Mouse (Mus musculus): ENCODE data around the gene Spg11. TPM values are rescaled to one million over a fixed set of nuclear protein-coding genes. Genes with fewer than 3 reads are reported as not detected.

Gene Spg11
- polyA plus RNA-seq, 1 experiment from 2014 or later, result 12.1 TPM

- no peaks in the 10 kb centered on the region for H3K9me3 ChIP-seq (ENCODE audit: control insufficient read depth, low read length)
- DNase-seq (no peak), ATAC-seq (ENCODE audit: low FRiP score, low TSS enrichment) (no peak)
- no peak overlapping the region for H3K9ac ChIP-seq (replicated peaks; ENCODE audit: low read length)
- H3K27me3 ChIP-seq (ENCODE audit: control insufficient read depth, insufficient read depth, low read length), result no peaks in the 10 kb centered on the region
- H3K4me1 ChIP-seq (ENCODE audit: control insufficient read depth, insufficient read depth, low read length), result no peaks in the 10 kb centered on the region
- no peak overlapping the region for H3K27ac ChIP-seq (replicated peaks; ENCODE audit: low read depth, low read length)
- H3K4me2 ChIP-seq (ENCODE audit: low read length), result no peak overlapping the region
- no peaks in the 10 kb centered on the region for H3K36me3 ChIP-seq (ENCODE audit: control insufficient read depth, insufficient read depth, low read length)
- no peak overlapping the region for H3K4me3 ChIP-seq (replicated peaks; ENCODE audit: low read depth, low read length)
Observed at GRCm38 (mm10) chr2:122157561-122157960, 39.4 kb upstream of the Spg11 start.

GRCm38 (mm10) chr2:122156051-122156700 is 38.0 kb upstream of the Spg11 start:
- ATAC-seq (ENCODE audit: low FRiP score, low TSS enrichment) (no peak), DNase-seq (no peak)
- Histone ChIP-seq H3K4me1 (ENCODE audit: control insufficient read depth, insufficient read depth, low read length) (no peaks in the 10 kb centered on the region), H3K27me3 (ENCODE audit: control insufficient read depth, insufficient read depth, low read length) (no peaks in the 10 kb centered on the region), H3K9ac (replicated peaks; ENCODE audit: low read length) (no peak overlapping the region), H3K36me3 (ENCODE audit: control insufficient read depth, insufficient read depth, low read length) (no peaks in the 10 kb centered on the region), H3K4me2 (ENCODE audit: low read length) (no peak overlapping the region), H3K4me3 (replicated peaks; ENCODE audit: low read depth, low read length) (no peak overlapping the region), H3K9me3 (ENCODE audit: control insufficient read depth, low read length) (no peaks in the 10 kb centered on the region), H3K27ac (replicated peaks; ENCODE audit: low read depth, low read length) (no peak overlapping the region)
- 92% methylated on average over 4 of the region's 4 CpGs for WGBS

- Histone ChIP-seq H3K4me1 (ENCODE audit: control insufficient read depth, insufficient read depth, low read length) (no peaks in the 10 kb centered on the region), H3K27me3 (ENCODE audit: control insufficient read depth, insufficient read depth, low read length) (no peaks in the 10 kb centered on the region), H3K9ac (replicated peaks; ENCODE audit: low read length) (no peak overlapping the region), H3K4me2 (ENCODE audit: low read length) (no peak overlapping the region), H3K9me3 (ENCODE audit: control insufficient read depth, low read length) (no peaks in the 10 kb centered on the region), H3K27ac (replicated peaks; ENCODE audit: low read depth, low read length) (no peak overlapping the region), H3K4me3 (replicated peaks; ENCODE audit: low read depth, low read length) (no peak overlapping the region), H3K36me3 (ENCODE audit: control insufficient read depth, insufficient read depth, low read length) (no peaks in the 10 kb centered on the region)
- ATAC-seq (ENCODE audit: low FRiP score, low TSS enrichment), result no peak
- WGBS, result 83% methylated on average over 2 of the region's 2 CpGs
- no peak for DNase-seq
Observed at GRCm38 (mm10) chr2:122155292-122155691, 37.1 kb upstream of the Spg11 start.

GRCm38 (mm10) chr2:122154479-122154878 is 36.3 kb upstream of the Spg11 start:
- Histone ChIP-seq H3K9ac (replicated peaks; ENCODE audit: low read length) (no peak overlapping the region), H3K4me2 (ENCODE audit: low read length) (no peak overlapping the region), H3K27me3 (ENCODE audit: control insufficient read depth, insufficient read depth, low read length) (no peaks in the 10 kb centered on the region), H3K9me3 (ENCODE audit: control insufficient read depth, low read length) (no peaks in the 10 kb centered on the region), H3K27ac (replicated peaks; ENCODE audit: low read depth, low read length) (no peak overlapping the region), H3K36me3 (ENCODE audit: control insufficient read depth, insufficient read depth, low read length) (no peaks in the 10 kb centered on the region), H3K4me1 (ENCODE audit: control insufficient read depth, insufficient read depth, low read length) (no peaks in the 10 kb centered on the region), H3K4me3 (replicated peaks; ENCODE audit: low read depth, low read length) (no peak overlapping the region)
- no peak for DNase-seq
- 86% methylated on average over 2 of the region's 2 CpGs for WGBS
- ATAC-seq (ENCODE audit: low FRiP score, low TSS enrichment), result no peak

GRCm38 (mm10) chr2:122153681-122154365 is 35.6 kb upstream of the Spg11 start:
- DNase-seq (no peak), ATAC-seq (ENCODE audit: low FRiP score, low TSS enrichment) (no peak)
- no peak overlapping the region for H3K27ac ChIP-seq (replicated peaks; ENCODE audit: low read depth, low read length)
- H3K9me3 ChIP-seq (ENCODE audit: control insufficient read depth, low read length), result no peaks in the 10 kb centered on the region
- no peaks in the 10 kb centered on the region for H3K36me3 ChIP-seq (ENCODE audit: control insufficient read depth, insufficient read depth, low read length)
- no peak overlapping the region for H3K9ac ChIP-seq (replicated peaks; ENCODE audit: low read length)
- WGBS, result 86% methylated on average over 6 of the region's 7 CpGs
- H3K4me3 ChIP-seq (replicated peaks; ENCODE audit: low read depth, low read length), result no peak overlapping the region
- no peaks in the 10 kb centered on the region for H3K4me1 ChIP-seq (ENCODE audit: control insufficient read depth, insufficient read depth, low read length)
- H3K4me2 ChIP-seq (ENCODE audit: low read length), result no peak overlapping the region
- H3K27me3 ChIP-seq (ENCODE audit: control insufficient read depth, insufficient read depth, low read length), result no peaks in the 10 kb centered on the region

GRCm38 (mm10) chr2:122152850-122153249 is 34.7 kb upstream of the Spg11 start:
- no peak overlapping the region for H3K4me3 ChIP-seq (replicated peaks; ENCODE audit: low read depth, low read length)
- WGBS, result 88% methylated on average over 3 of the region's 3 CpGs
- ATAC-seq (ENCODE audit: low FRiP score, low TSS enrichment) (no peak), DNase-seq (no peak)
- H3K9me3 ChIP-seq (ENCODE audit: control insufficient read depth, low read length), result no peaks in the 10 kb centered on the region
- no peaks in the 10 kb centered on the region for H3K4me1 ChIP-seq (ENCODE audit: control insufficient read depth, insufficient read depth, low read length)
- no peaks in the 10 kb centered on the region for H3K36me3 ChIP-seq (ENCODE audit: control insufficient read depth, insufficient read depth, low read length)
- no peaks in the 10 kb centered on the region for H3K27me3 ChIP-seq (ENCODE audit: control insufficient read depth, insufficient read depth, low read length)
- H3K9ac ChIP-seq (replicated peaks; ENCODE audit: low read length), result no peak overlapping the region
- H3K27ac ChIP-seq (replicated peaks; ENCODE audit: low read depth, low read length), result no peak overlapping the region
- H3K4me2 ChIP-seq (ENCODE audit: low read length), result no peak overlapping the region

GRCm38 (mm10) chr2:122151221-122151620 is 33.0 kb upstream of the Spg11 start:
- Histone ChIP-seq H3K27me3 (ENCODE audit: control insufficient read depth, insufficient read depth, low read length) (no peaks in the 10 kb centered on the region), H3K27ac (replicated peaks; ENCODE audit: low read depth, low read length) (no peak overlapping the region), H3K4me2 (ENCODE audit: low read length) (no peak overlapping the region), H3K9me3 (ENCODE audit: control insufficient read depth, low read length) (no peaks in the 10 kb centered on the region), H3K4me3 (replicated peaks; ENCODE audit: low read depth, low read length) (no peak overlapping the region), H3K4me1 (ENCODE audit: control insufficient read depth, insufficient read depth, low read length) (0 out of 2 replicates have a peak, but pooled peaks cover 5% of the 10 kb centered on the region), H3K9ac (replicated peaks; ENCODE audit: low read length) (no peak overlapping the region), H3K36me3 (ENCODE audit: control insufficient read depth, insufficient read depth, low read length) (no peaks in the 10 kb centered on the region)
- DNase-seq (no peak), ATAC-seq (ENCODE audit: low FRiP score, low TSS enrichment) (no peak)
- WGBS, result 97% methylated on average over 1 of the region's 1 CpGs

GRCm38 (mm10) chr2:122149716-122150115 is 31.5 kb upstream of the Spg11 start:
- WGBS, result 89% methylated on average over 3 of the region's 3 CpGs
- 0 out of 2 replicates have a peak, but pooled peaks cover 5% of the 10 kb centered on the region for H3K4me1 ChIP-seq (ENCODE audit: control insufficient read depth, insufficient read depth, low read length)
- no peak overlapping the region for H3K9ac ChIP-seq (replicated peaks; ENCODE audit: low read length)
- no peak overlapping the region for H3K27ac ChIP-seq (replicated peaks; ENCODE audit: low read depth, low read length)
- H3K27me3 ChIP-seq (ENCODE audit: control insufficient read depth, insufficient read depth, low read length), result no peaks in the 10 kb centered on the region
- no peaks in the 10 kb centered on the region for H3K9me3 ChIP-seq (ENCODE audit: control insufficient read depth, low read length)
- no peak for DNase-seq
- ATAC-seq (ENCODE audit: low FRiP score, low TSS enrichment), result no peak
- H3K4me3 ChIP-seq (replicated peaks; ENCODE audit: low read depth, low read length), result no peak overlapping the region
- H3K36me3 ChIP-seq (ENCODE audit: control insufficient read depth, insufficient read depth, low read length), result no peaks in the 10 kb centered on the region
- H3K4me2 ChIP-seq (ENCODE audit: low read length), result no peak overlapping the region

GRCm38 (mm10) chr2:122149316-122149715 is 31.1 kb upstream of the Spg11 start:
- Histone ChIP-seq H3K27ac (replicated peaks; ENCODE audit: low read depth, low read length) (no peak overlapping the region), H3K4me3 (replicated peaks; ENCODE audit: low read depth, low read length) (no peak overlapping the region), H3K36me3 (ENCODE audit: control insufficient read depth, insufficient read depth, low read length) (no peaks in the 10 kb centered on the region), H3K27me3 (ENCODE audit: control insufficient read depth, insufficient read depth, low read length) (no peaks in the 10 kb centered on the region), H3K4me1 (ENCODE audit: control insufficient read depth, insufficient read depth, low read length) (0 out of 2 replicates have a peak, but pooled peaks cover 5% of the 10 kb centered on the region), H3K4me2 (ENCODE audit: low read length) (no peak overlapping the region), H3K9me3 (ENCODE audit: control insufficient read depth, low read length) (no peaks in the 10 kb centered on the region), H3K9ac (replicated peaks; ENCODE audit: low read length) (no peak overlapping the region)
- DNase-seq (no peak), ATAC-seq (ENCODE audit: low FRiP score, low TSS enrichment) (no peak)
- 95% methylated on average over 6 of the region's 6 CpGs for WGBS
